Mouse (Mus musculus): ENCODE measurements around the gene Olfr576.

DNA sequence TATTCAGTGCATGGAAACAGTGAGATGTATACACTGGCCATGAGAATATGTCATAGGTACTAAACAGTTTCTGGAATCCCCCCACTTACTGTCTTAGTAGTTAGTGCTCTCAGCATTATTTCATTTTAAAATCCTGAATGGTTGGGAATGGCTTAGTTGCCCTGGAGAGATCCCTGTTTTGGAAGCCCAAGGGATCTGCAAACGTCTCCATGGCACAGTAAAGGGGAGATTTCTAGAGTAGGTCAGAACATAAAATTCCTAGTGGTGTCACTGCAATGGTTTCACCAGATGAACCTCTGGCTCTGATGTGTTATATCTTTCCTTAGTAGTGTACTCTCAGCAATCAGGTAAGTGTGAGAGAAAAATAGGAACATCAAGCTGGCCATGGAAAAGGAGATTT, 38.4 kb upstream of the Olfr576 start, which contains the start of gene Olfr572:
- TF ChIP-seq CTCF (conservative IDR thresholded peaks at IDR 0.05; ENCODE audit: insufficient read depth, insufficient read length, low read depth, low read length) (no peak), POLR2A (IDR thresholded peaks at IDR 0.05; ENCODE audit: low read depth, low read length) (no peak)
